Mouse (Mus musculus) liver, adult 2 months (tissue): ENCODE results near the gene Ttc16.

Source experiments
- CTCF ChIP-seq: fragments of 200-500 bp; IDR thresholded peaks from 2 replicates; pipeline ENCODE4 v1.5.1; 2011; ENCODE audit warnings: low read depth, low read length, control low read depth
- POLR2A ChIP-seq: fragments of 200-500 bp; IDR thresholded peaks from 2 replicates; pipeline ENCODE4 v1.6.1; 2011; ENCODE audit warnings: low read length, control low read depth; ENCODE audit not compliant: insufficient read depth; ENCODE audit errors: extremely low read depth

GRCm38 (mm10) chr2:32791297-32791696 is 15.9 kb upstream of the Ttc16 start:
- TF ChIP-seq POLR2A, result no peak
- no peak for TF ChIP-seq CTCF
